Mouse (Mus musculus): ENCODE results near the gene Gm8764. TPM values are rescaled to one million over a fixed set of nuclear protein-coding genes. Genes with fewer than 3 reads are reported as not detected.
"Not testable (repeated sequence)": the region's sequence is repeated elsewhere in the genome, so short reads cannot be mapped to it uniquely, and the experiment has no call there.

Gene Gm8764
- total RNA-seq (2021) (not detected), polyA plus RNA-seq (2012; rRNA removed) (not detected in 2 replicates)
- long read RNA-seq: 0 reads

- not testable (repeated sequence) for DNase-seq
Observed at GRCm38 (mm10) chr10:104159706-104160105, at the start of gene Gm8764. Gm8764 (plus strand) TSS chr10:104160006.

- no peak for DNase-seq
Observed at GRCm38 (mm10) chr10:104110044-104110443, 49.8 kb upstream of the Gm8764 start.

- no peak for DNase-seq
Observed at GRCm38 (mm10) chr10:104118312-104118711, 41.5 kb upstream of the Gm8764 start.

GRCm38 (mm10) chr10:104142687-104143086 is 17.1 kb upstream of the Gm8764 start, which contains the start of gene Gm21293:
Gm21293 (plus strand) TSS chr10:104142987.
- not testable (repeated sequence) for DNase-seq

GRCm38 (mm10) chr10:104151197-104151596 is 8.6 kb upstream of the Gm8764 start, which contains the start of gene Gm6763:
Gm6763 (plus strand) TSS chr10:104151497.
- DNase-seq: not testable (repeated sequence)

GRCm38 (mm10) chr10:104168215-104168614 is 8.4 kb downstream of the Gm8764 start, which contains the start of gene Gm21304:
Gm21304 (plus strand) TSS chr10:104168515.
- DNase-seq: not testable (repeated sequence)

GRCm38 (mm10) chr10:104176724-104177123 is 16.9 kb downstream of the Gm8764 start, which contains the start of gene Gm21312:
Gm21312 (plus strand) TSS chr10:104177024.
- DNase-seq: not testable (repeated sequence)

- not testable (repeated sequence) for DNase-seq
Observed at GRCm38 (mm10) chr10:104185233-104185632, 25.4 kb downstream of the Gm8764 start, which contains the start of gene Gm20765. Gm20765 (plus strand) TSS chr10:104185533.

- DNase-seq: not testable (repeated sequence)
Observed at GRCm38 (mm10) chr10:104193742-104194141, 33.9 kb downstream of the Gm8764 start, which contains the start of gene Gm4340. Gm4340 (plus strand) TSS chr10:104194042.

- DNase-seq: no peak
Observed at GRCm38 (mm10) chr10:104209655-104210054, 49.8 kb downstream of the Gm8764 start.

GRCm38 (mm10) chr10:104210268-104210990 is 50.6 kb downstream of the Gm8764 start:
- no peak for DNase-seq

Other genes starting within 250 kb of the Gm8764 start
- gene Gm21293, start 17.0 kb upstream of the Gm8764 start, total RNA-seq (2021): not detected
- gene Gm21293, start 17.0 kb upstream of the Gm8764 start, polyA plus RNA-seq (2012; rRNA removed): not detected in 2 replicates
- gene Gm6763, start 8.5 kb upstream of the Gm8764 start, total RNA-seq (2021): not detected
- gene Gm6763, start 8.5 kb upstream of the Gm8764 start, polyA plus RNA-seq (2012; rRNA removed): not detected in 2 replicates
- gene Gm21304, start 8.5 kb downstream of the Gm8764 start, total RNA-seq (2021): not detected
- not detected in 2 replicates for gene Gm21304, start 8.5 kb downstream of the Gm8764 start, polyA plus RNA-seq (2012; rRNA removed)
- gene Gm21312, start 17.0 kb downstream of the Gm8764 start, total RNA-seq (2021): not detected
- gene Gm21312, start 17.0 kb downstream of the Gm8764 start, polyA plus RNA-seq (2012; rRNA removed): not detected in 2 replicates
- gene Gm20765, start 25.5 kb downstream of the Gm8764 start, total RNA-seq (2021): not detected
- not detected in 2 replicates for gene Gm20765, start 25.5 kb downstream of the Gm8764 start, polyA plus RNA-seq (2012; rRNA removed)
- gene Gm4340, start 34.0 kb downstream of the Gm8764 start, total RNA-seq (2021): not detected
- gene Gm4340, start 34.0 kb downstream of the Gm8764 start, polyA plus RNA-seq (2012; rRNA removed): not detected in 2 replicates

Measured in adrenal gland, adult 2 months (tissue).